Comparison of ENCODE assay signal across 7 mouse cellular contexts in genomic region chr3:9403255-9404050, GRCm38 (mm10).
DNase-seq lines count a peak whose midpoint lies in the region; ATAC-seq lines count a peak whose summit lies in the region.

No protein-coding gene starts in this region.

- H3K4me2 ChIP-seq in limb, embryonic 12.5 days = 0 out of 2 replicates have a peak overlapping the region, but pooled peaks have one; percentile 3
- H3K4me2 ChIP-seq in limb, embryonic 13.5 days (replicated peaks) = peak overlapping the region; percentile 41
- H3K4me2 ChIP-seq in midbrain, embryonic 15.5 days = no peak overlapping the region

- WGBS in limb, embryonic 12.5 days = 72% methylated on average over 5 of the region's 5 CpGs
- 78% methylated on average over 5 of the region's 5 CpGs for WGBS in limb, embryonic 10.5 days
- 65% methylated on average over 5 of the region's 5 CpGs for WGBS in limb, embryonic 13.5 days
- 47% methylated on average over 5 of the region's 5 CpGs for WGBS in midbrain, embryonic 15.5 days

- peaks cover 25% of the 10 kb centered on the region for H3K4me1 ChIP-seq in limb, embryonic 12.5 days (replicated peaks)
- peaks cover 17% of the 10 kb centered on the region for H3K4me1 ChIP-seq in limb, embryonic 10.5 days
- peaks cover 54% of the 10 kb centered on the region for H3K4me1 ChIP-seq in limb, embryonic 13.5 days
- H3K4me1 ChIP-seq in midbrain, embryonic 15.5 days = peaks cover 25% of the 10 kb centered on the region

- H3K9me3 ChIP-seq in limb, embryonic 12.5 days = 0 out of 2 replicates have a peak, but pooled peaks cover 2% of the 10 kb centered on the region
- H3K9me3 ChIP-seq in limb, embryonic 10.5 days (replicated peaks) = no peaks in the 10 kb centered on the region
- no peaks in the 10 kb centered on the region for H3K9me3 ChIP-seq in limb, embryonic 13.5 days
- H3K9me3 ChIP-seq in midbrain, embryonic 15.5 days = no peaks in the 10 kb centered on the region

- no peak overlapping the region for H3K9ac ChIP-seq in limb, embryonic 12.5 days (replicated peaks)
- H3K9ac ChIP-seq in limb, embryonic 13.5 days = peak overlapping the region; percentile 36; the same call in 1 of the 2 replicates
- no peak overlapping the region for H3K9ac ChIP-seq in midbrain, embryonic 15.5 days

- no peaks in the 10 kb centered on the region for H3K36me3 ChIP-seq in limb, embryonic 12.5 days
- no peaks in the 10 kb centered on the region for H3K36me3 ChIP-seq in limb, embryonic 10.5 days
- H3K36me3 ChIP-seq in limb, embryonic 13.5 days = no peaks in the 10 kb centered on the region
- H3K36me3 ChIP-seq in midbrain, embryonic 15.5 days (replicated peaks) = no peaks in the 10 kb centered on the region

- DNase-seq in limb, embryonic 10.5 days (ENCODE audit: low spot score) = no peak
- peak; percentile 45 for DNase-seq in c-Kit-positive CD71-positive TER-119-negative erythroid progenitor cells, embryonic 14.5 days (ENCODE audit: low read depth)
- no peak for DNase-seq in right cerebral cortex, postnatal 4 days
- no peak for DNase-seq in right cerebral cortex, adult 2 months (ENCODE audit: low spot score in 2 of 2)

- H3K4me3 ChIP-seq in limb, embryonic 12.5 days (replicated peaks) = no peak overlapping the region
- no peak overlapping the region for H3K4me3 ChIP-seq in limb, embryonic 10.5 days
- peak overlapping the region; percentile 17; the same call in 1 of the 2 replicates for H3K4me3 ChIP-seq in limb, embryonic 13.5 days
- no peak overlapping the region for H3K4me3 ChIP-seq in midbrain, embryonic 15.5 days

- H3K27me3 ChIP-seq in limb, embryonic 12.5 days = no peaks in the 10 kb centered on the region
- no peaks in the 10 kb centered on the region for H3K27me3 ChIP-seq in limb, embryonic 10.5 days (ENCODE audit: low read depth, poor library complexity, severe bottlenecking)
- H3K27me3 ChIP-seq in limb, embryonic 13.5 days = no peaks in the 10 kb centered on the region
- no peaks in the 10 kb centered on the region for H3K27me3 ChIP-seq in midbrain, embryonic 15.5 days (replicated peaks)

- peak overlapping the region; percentile 3; the same call in 1 of the 2 replicates for H3K27ac ChIP-seq in limb, embryonic 12.5 days
- no peak overlapping the region for H3K27ac ChIP-seq in limb, embryonic 10.5 days
- H3K27ac ChIP-seq in limb, embryonic 13.5 days = peak overlapping the region; percentile 40; the same call in 1 of the 2 replicates
- peak overlapping the region; percentile 53; the same call in 1 of the 2 replicates for H3K27ac ChIP-seq in midbrain, embryonic 15.5 days

- no peak for ATAC-seq in limb, embryonic 12.5 days (ENCODE audit: insufficient number of reproducible peaks, insufficient read depth, low FRiP score, low TSS enrichment, low read depth)
- ATAC-seq in limb, embryonic 13.5 days (ENCODE audit: low FRiP score, low read depth) = no peak
- peak; percentile 48 for ATAC-seq in midbrain, embryonic 15.5 days (replicated peaks)
